Mouse (Mus musculus) ES-E14 (cell line): ENCODE results near the gene Slc25a54. TPM values are rescaled to one million over a fixed set of nuclear protein-coding genes. Genes with fewer than 3 reads are reported as not detected.

ENCODE experiments used
- DNase-seq: peaks from one replicate; pipeline ENCODE4 v3.0.0-alpha.2; 2013; ENCODE audit warnings: low read depth, low spot score
- H3K27ac ChIP-seq: 2 replicates; pipeline ENCODE4 v1.5.1; 2012; ENCODE audit warnings: low read depth, mild to moderate bottlenecking, low read length, moderate library complexity, mixed read lengths; ENCODE audit not compliant: poor library complexity, insufficient read depth, severe bottlenecking
- H3K36me3 ChIP-seq: 2 replicates; pipeline ENCODE4 v1.6.1; 2012; ENCODE audit warnings: mild to moderate bottlenecking, low read length, moderate library complexity, mixed read lengths; ENCODE audit not compliant: control insufficient read depth, poor library complexity, insufficient read depth, severe bottlenecking
- H3K4me1 ChIP-seq, 2 experiments: fragments of 150-350 bp in 1 of 2; sonication (generic) in 1 of 2; 2 replicates each; pipeline ENCODE4 v1.6.1; 2012; ENCODE audit warnings: low read length in 2 of 2, mild to moderate bottlenecking in 1 of 2, mixed read lengths in 1 of 2; ENCODE audit not compliant: control insufficient read depth in 2 of 2, insufficient read depth in 2 of 2, poor library complexity in 1 of 2
- H3K4me3 ChIP-seq, 2 experiments: fragments of 150-350 bp in 1 of 2; sonication (generic) in 1 of 2; 2 replicates each; pipeline ENCODE4 v1.5.1; 2012; ENCODE audit warnings: low read length in 2 of 2, low read depth in 1 of 2, mild to moderate bottlenecking in 1 of 2, mixed read lengths in 1 of 2; ENCODE audit not compliant: insufficient read depth in 1 of 2, poor library complexity in 1 of 2, severe bottlenecking in 1 of 2
- H3K9ac ChIP-seq: 2 replicates; pipeline ENCODE4 v1.6.1; 2012; ENCODE audit warnings: low read depth, mild to moderate bottlenecking, low read length, mixed read lengths; ENCODE audit not compliant: poor library complexity, insufficient read depth, severe bottlenecking
- H3K9me3 ChIP-seq: fragments of 150-350 bp; sonication (generic); 2 replicates; pipeline ENCODE4 v1.6.1; 2012; ENCODE audit warnings: low read depth, mild to moderate bottlenecking, low read length; ENCODE audit not compliant: control insufficient read depth, insufficient read depth
- CHD2 ChIP-seq: IDR thresholded peaks from 2 replicates; pipeline ENCODE4 v1.6.1; 2014; ENCODE audit warnings: mild to moderate bottlenecking, low read depth, low read length, inconsistent platforms
- HCFC1 ChIP-seq: IDR thresholded peaks from 2 replicates; pipeline ENCODE4 v1.6.1; 2012; ENCODE audit warnings: low read length, inconsistent platforms, borderline replicate concordance; ENCODE audit not compliant: insufficient read depth
- MAFK ChIP-seq: IDR thresholded peaks from 2 replicates; pipeline ENCODE4 v1.6.1; 2014; ENCODE audit warnings: mild to moderate bottlenecking, low read depth, low read length, inconsistent platforms; ENCODE audit not compliant: insufficient read depth
- ZC3H11A ChIP-seq: IDR thresholded peaks from 2 replicates; pipeline ENCODE4 v1.6.1; 2012; ENCODE audit warnings: low read depth, mild to moderate bottlenecking, inconsistent platforms, low read length, borderline replicate concordance
- ZNF384 ChIP-seq: IDR thresholded peaks from 2 replicates; pipeline ENCODE4 v1.6.1; 2012; ENCODE audit warnings: low read depth, low read length, inconsistent platforms
- in situ Hi-C, 2 experiments: fragments of 600-800 bp; cut with MboI; formaldehyde crosslinking; loops; one replicate each; pipeline ENCODE4 v1.15.1; 2025; ENCODE audit warnings: low sequenced_read_pairs in 2 of 2, inconsistent platforms in 1 of 2; ENCODE audit not compliant: unreplicated experiment in 2 of 2
- total RNA-seq: library from RNA; depleted of rRNA; stranded (reverse); fragments of 300-350 nt; gene quantifications from 2 replicates; pipeline ENCODE4 v1.2.3, GENCODE M21; 2012

The Slc25a54 gene
- total RNA-seq, 1 experiment = not detected

DNA sequence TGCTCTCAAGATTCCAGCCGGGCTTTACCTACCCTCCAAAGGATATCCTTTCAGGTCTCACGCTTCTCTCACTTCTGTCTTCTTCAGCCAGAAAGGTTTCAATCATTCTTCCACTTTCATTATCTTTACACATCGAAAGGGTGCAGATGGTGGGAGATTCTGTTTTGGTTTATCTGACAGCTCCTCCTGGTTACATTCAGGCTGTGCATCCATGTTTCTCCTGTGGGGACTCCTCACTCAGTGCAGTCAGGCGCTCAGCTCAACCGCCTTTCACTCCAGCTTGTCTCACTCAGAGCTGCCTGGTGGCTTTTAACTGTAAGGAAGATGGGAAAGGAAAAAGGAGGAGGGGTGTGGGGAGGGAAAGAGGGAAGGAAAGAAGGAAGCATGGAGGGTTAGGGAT is 39.7 kb downstream of the Slc25a54 start:
- Histone ChIP-seq H3K9me3 (no peaks in the 10 kb centered on the region), H3K27ac (no peak overlapping the region), H3K4me3 (no peak overlapping the region), H3K9ac (no peak overlapping the region), H3K4me1 (no peaks in the 10 kb centered on the region), H3K36me3 (no peaks in the 10 kb centered on the region)
- TF ChIP-seq CHD2 = no peak
- TF ChIP-seq ZNF384 = no peak
- TF ChIP-seq HCFC1 = no peak
- TF ChIP-seq ZC3H11A = no peak
- TF ChIP-seq MAFK = no peak
- DNase-seq = no peak
- in situ Hi-C loops = no loop called here

DNA sequence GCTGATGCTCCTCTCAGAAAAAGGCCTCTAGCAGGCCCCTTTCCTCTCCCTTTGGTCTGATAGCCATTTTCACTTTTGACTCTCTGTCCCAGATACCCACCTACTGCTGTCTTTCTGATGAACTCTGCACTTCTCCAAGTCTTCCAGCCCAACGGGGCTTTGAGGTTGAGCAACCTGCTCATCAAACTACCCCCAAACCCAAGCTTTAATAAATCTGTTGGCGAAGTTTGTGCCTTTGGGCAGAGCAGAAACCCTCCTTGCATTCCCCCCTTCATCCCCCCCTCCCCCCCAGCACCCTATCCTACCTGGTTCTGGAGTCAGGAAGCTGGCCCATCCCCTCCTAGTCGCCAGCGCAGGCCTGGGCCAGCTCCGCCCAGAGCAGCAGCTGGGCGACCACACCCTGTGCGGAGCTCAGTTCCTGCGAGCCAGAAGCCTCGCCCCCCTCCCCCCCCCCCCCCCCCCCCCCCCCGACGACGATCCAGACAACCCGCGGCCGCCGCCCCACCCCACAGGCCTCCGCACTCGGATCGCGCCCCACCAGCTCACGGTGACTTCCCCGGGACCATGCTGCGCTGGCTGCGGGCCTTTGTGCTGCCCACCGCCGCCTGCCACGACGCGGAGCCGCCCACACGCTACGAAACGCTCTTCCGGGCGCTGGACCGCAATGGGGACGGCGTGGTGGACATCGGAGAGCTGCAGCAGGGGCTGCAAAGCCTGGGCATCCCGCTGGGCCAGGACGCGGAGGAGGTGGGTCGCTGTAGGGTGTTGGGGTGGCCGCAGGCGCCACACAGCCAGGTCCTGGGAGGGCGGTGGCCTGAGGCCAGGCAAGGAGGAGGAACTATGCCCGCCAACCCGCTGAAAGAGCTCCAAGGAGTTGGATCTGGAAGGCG is 42.6 kb downstream of the Slc25a54 start, which contains the start of gene Slc25a24:
TSS of gene Slc25a24 (plus strand) at position 509 of the 890 bp plus-strand sequence.
- Histone ChIP-seq H3K4me1 (no peaks in the 10 kb centered on the region), H3K36me3 (no peaks in the 10 kb centered on the region), H3K9me3 (no peaks in the 10 kb centered on the region), H3K4me3 (peak within 1 kb of the TSS; percentile 70 to 78), H3K27ac (no peak within 1 kb of the TSS), H3K9ac (peak within 1 kb of the TSS; percentile 62)
- in situ Hi-C loops = no loop called here
- no peak for DNase-seq
- TF ChIP-seq CHD2 (no peak), ZC3H11A (no peak), ZNF384 (no peak), HCFC1 (no peak), MAFK (no peak)

GRCm38 (mm10) chr3:109123531-109123981 is 43.3 kb downstream of the Slc25a54 start:
- in situ Hi-C loops = no loop called here
- Histone ChIP-seq H3K36me3 (no peaks in the 10 kb centered on the region), H3K4me3 (peak overlapping the region; percentile 70 to 78), H3K27ac (no peak overlapping the region), H3K9ac (no peak overlapping the region), H3K4me1 (no peaks in the 10 kb centered on the region), H3K9me3 (no peaks in the 10 kb centered on the region)
- DNase-seq = no peak
- TF ChIP-seq HCFC1 = no peak

GRCm38 (mm10) chr3:109124091-109124490 is 43.8 kb downstream of the Slc25a54 start:
- in situ Hi-C loops = no loop called here
- Histone ChIP-seq H3K27ac (no peak overlapping the region), H3K4me3 (no peak overlapping the region), H3K4me1 (no peaks in the 10 kb centered on the region), H3K36me3 (no peaks in the 10 kb centered on the region), H3K9me3 (no peaks in the 10 kb centered on the region), H3K9ac (no peak overlapping the region)
- TF ChIP-seq MAFK = no peak
- TF ChIP-seq CHD2 = no peak
- no peak for TF ChIP-seq ZC3H11A
- no peak for TF ChIP-seq HCFC1
- no peak for TF ChIP-seq ZNF384
- no peak for DNase-seq
